Mouse (Mus musculus) kidney, adult 11 months (tissue): ENCODE measurements around the gene Fzr1.

Experiments used
- DNase-seq: peaks from one replicate; pipeline ENCODE4 v3.0.0; 2022

The Fzr1 gene

GRCm38 (mm10) chr10:81379809-81380378, 1.6 kb upstream of the Fzr1 start:
- no peak for DNase-seq

DNA sequence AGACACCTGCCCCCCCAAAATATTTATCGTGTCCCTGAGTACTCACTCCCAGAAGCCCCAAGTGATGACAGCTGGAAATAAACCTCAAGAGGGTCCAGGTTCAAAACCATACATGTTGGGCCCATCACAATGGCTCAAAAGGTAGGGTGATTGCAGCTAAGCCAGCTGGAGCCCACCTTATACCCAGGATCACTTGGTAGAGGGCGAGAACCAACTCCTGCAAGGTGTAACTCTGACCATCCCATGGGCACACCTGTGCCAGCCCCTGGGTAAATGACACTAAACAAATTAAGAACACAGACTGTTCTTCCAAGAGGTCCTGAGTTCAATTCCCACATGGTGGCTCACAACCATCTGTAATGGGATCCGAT, 852 bp upstream of the Fzr1 start:
- no peak for DNase-seq

DNA sequence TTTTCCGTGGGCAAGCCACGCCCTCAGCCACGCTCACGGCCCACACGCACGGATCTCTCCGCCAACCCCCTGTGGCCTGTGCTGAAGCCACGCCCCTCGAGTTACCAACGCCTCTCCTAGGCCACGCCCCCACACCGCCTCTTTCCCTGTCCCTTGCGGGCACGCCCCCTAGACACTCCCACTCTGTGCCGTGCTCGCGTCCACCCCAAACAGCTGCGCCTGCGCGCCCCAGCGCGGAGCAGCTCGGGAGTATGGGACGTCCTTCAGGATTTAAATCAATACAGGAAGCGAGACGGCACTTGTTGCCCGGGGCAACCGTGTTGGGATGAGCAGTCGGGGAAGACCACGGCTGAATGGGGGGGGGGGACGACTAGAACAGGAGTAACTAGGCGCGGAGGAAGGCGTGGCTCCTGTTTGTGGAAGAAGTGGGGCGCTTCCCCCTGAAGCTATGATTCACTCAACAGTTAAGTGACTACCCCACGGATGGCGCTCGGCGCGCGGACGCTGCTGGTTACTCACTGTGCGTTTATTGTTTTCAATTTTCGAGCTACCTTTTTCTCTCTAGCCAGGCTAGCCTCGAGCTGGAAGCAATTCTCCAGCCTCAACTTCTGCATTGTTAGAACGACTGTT, 352 bp upstream of the Fzr1 start:
- DNase-seq, result peak; percentile 100

GRCm38 (mm10) chr10:81377362-81377664, 1.0 kb downstream of the Fzr1 start:
- DNase-seq, result no peak

DNA sequence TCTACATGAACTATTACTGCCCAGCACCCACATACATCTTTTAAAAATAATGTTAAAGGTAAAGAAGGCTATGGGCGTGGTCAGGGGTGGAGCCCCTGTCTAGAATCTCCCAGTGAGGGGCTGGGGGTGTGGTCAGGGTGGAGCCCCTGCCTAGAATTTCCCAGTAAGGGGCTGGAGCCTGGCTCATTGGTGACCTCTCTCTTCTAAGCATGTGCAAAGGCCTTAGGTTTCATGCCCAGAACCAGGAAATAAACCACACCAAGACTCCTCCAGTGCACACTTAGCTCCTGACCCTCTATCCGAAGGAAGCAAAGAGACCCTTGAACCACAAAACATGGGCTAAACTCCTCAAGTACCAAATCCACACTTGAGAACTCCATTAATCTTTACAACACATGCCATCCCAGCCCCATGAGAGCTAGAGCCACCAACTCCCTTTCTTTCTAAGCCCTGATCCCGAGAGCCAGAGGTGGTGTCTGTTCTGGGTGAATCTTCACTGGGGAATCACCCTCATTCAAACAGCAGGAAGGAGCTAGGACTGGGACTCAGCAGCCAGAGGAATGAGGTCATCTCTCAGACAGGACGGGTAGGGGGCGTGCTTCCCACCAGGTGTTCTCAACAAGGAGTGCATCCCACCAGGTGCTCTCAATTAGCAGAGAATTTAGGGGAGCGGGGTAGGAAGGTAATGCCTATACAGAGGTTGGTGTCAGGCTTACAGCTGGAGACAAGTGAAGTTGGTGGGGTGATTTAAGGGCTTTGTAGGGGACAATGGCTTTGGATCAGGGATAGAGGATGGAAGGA, 1.6 kb downstream of the Fzr1 start:
- DNase-seq, result no peak

DNA sequence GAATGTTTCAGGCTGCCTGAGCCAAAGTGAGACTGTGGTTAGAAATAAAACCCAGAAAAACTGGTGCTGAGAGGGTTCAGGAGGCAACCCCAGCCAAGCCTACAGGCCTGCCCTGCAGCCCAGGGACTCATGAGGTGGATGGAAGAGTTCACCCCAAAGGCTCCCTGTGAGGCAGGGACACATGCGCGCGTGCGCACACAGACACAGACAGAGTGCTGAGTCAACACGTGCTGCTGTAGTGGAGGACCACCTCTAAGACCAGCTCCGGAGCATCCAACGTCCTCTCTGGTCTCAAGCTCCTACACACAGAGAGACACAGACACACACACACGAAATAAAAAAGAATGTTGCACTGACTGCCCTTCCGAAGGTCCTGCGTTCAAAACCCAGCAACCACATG, 3.0 kb downstream of the Fzr1 start:
- DNase-seq, result no peak

- no peak for DNase-seq
These were observed 11.2 kb downstream of the Fzr1 start for GRCm38 (mm10) chr10:81367207-81367495.

- DNase-seq, result no peak
These were observed 11.7 kb downstream of the Fzr1 start for GRCm38 (mm10) chr10:81366477-81367206.

DNA sequence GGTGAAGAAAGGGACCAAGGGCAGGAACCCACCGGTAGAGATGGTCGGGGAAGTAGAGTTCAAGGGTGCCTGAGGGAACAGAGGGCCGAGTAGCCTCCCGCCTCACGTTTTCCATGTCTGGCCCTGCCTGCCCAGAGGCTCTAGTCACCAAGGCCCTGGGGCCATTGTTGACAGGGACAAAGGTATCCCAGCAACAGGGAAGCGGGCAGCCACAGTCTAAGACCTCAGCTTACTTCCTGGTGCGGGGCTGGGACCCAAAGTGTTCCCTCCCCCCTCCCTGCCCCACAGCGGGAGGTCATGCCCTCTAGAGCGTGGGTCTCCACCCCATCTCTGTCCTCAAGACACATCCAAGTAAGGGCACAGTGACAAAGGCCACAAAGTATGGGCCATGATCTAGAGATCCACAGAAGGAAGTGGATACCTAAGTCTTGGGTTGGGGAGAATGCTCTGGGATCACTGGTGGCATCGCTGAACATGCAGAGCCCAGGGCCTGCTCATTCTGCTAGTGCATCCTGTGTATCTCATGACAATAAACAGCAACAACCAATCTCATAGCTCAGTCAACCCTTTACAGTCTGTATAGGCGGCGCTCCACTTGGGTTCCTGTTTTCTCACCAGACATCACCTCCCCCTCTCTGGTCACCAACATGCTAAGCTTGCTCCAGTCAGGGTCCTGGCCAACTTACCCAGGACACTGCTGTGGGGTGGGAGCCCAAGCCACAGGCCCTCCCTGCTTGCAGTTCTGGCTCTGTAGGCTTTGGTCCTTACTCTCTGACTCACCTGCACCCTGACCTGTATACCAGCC, 12.4 kb downstream of the Fzr1 start, which contains the start of gene 4930404N11Rik:
TSS of gene 4930404N11Rik (minus strand) at position 145 of the 805 bp plus-strand sequence.
- DNase-seq, result no peak

GRCm38 (mm10) chr10:81365073-81365472, 13.2 kb downstream of the Fzr1 start:
- no peak for DNase-seq

DNA sequence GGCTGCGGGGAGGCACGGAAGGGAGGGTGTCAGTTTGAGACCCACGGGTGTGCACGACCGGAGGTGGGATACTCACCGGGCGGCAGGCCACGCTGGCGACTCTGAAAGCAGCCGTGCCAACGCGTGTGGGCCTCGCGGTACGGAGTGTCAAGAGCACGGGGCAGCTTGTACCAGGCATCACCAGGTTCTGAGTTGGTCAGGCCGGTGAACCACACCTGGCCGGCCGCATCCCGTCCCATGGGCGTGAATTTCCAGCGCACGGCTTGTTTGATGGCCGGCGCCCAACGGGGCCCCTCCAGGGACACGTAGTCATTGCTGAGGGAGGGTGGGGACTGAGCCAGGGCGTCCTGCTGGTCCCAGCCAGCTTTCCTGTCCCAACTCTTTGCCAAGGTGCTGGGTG, 13.7 kb downstream of the Fzr1 start:
- no peak for DNase-seq

DNA sequence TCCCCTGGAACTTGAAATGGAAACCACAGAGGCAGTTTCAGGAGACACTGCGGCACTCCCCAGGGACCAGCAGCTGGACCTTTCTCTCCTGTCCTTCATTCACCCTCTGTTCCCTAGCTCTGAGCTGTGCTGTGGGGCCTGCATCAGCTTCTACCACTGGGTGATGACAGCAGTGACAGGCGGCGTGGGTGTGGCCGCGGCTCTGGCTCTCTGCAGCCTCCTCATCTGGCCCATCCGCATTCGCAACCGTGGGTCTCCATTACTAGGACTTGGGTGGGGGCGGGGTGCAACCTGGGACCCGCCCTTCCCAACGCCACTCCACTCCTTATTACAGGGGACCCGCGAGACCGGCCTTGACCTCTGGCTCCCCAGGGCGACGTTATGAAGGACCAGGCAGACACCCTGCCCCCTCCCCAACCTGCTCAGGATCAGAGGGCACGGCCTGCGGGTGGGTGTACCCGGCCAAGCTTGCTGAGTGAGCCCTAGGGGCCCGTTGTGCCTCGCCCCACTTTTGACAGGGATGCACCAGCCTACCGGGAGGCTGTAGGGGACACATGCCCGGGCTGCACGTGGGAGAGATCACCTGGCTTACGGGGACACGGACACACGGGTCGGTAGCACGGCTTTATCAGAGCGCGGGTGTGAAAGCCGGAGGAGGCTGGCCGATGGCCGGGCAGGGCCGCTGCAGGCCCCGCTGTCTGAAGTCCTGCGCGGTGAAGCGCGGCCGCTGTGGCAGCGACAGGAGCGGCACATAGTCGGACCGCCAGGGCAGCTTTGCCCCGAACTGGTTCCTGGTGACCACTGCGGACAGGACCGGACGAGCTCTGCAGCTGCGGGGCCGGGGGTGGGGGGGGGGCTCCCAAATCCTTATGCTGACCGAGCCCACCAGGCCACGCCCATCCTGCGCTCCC, 14.6 kb downstream of the Fzr1 start:
- DNase-seq, result no peak

DNA sequence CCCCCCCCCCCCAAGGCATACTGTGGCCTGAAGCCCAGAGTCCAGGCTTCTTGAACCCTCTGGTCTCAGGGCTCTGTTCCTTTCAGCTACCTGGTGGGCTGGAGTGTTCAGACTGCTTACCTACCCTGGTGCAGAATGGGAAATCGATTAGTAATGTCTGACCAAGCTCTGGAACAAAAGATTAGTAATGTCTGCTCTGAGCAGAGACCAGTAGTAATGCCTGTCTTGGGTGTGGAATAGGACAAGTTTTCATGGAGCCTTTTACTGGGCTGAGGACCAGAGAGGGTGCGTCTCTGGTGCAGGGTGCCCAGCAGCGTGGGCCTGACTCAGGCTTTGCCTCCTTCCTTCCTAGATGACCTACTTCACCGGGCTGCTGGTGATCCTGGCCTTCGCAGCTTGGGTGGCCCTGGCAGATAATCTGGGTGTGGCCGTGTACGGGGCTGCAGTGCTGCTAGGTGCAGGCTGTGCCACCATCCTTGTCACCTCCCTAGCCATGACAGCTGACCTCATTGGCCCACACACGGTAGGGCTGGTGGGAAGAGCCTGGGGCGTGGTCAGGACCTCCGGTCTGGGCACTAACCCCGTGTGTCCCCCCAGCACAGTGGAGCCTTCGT, 15.9 kb downstream of the Fzr1 start:
- no peak for DNase-seq

- no peak for DNase-seq
These were observed 17.6 kb downstream of the Fzr1 start for GRCm38 (mm10) chr10:81360721-81361120.

DNA sequence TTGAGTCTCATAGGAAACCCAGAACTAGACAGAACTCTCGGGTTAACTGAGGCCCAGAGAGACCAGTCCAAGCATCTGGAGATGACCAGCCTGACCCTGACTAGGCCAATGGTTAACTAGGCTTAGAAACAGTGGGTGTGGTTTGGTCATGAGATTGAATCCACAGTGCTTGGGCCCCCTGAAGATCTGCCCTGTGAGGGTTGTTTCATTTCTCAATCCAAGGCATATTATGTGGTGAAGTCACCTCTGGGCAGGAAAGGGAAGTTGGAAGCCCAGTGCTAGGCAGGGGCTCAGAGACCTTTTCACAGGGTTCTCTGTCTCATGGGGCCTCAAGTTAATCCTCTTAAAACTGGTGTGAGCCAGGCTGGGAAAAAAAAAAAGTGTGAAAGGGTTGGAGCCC, 19.5 kb downstream of the Fzr1 start:
- peak; percentile 67 for DNase-seq

DNA sequence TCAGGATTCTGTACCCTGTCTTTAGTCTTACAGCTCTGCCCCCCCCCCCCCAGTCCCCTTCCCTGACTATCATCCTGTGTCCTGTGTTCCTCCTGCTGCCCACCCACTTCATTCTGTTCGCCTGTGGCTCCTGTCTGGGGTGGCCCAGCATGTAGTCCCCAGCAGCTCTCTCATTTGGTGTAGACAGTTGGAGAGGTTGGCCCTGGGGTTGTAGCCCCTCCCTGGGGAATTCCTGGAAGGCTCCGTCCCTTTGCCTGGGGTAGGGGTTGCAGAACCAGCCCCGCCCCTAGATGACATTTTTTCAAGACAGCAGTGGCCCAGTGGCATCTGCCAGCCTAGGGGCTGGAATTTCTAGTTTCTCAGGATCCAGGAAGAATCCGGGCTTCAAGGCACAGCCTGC, 20.1 kb downstream of the Fzr1 start:
- DNase-seq, result no peak

DNA sequence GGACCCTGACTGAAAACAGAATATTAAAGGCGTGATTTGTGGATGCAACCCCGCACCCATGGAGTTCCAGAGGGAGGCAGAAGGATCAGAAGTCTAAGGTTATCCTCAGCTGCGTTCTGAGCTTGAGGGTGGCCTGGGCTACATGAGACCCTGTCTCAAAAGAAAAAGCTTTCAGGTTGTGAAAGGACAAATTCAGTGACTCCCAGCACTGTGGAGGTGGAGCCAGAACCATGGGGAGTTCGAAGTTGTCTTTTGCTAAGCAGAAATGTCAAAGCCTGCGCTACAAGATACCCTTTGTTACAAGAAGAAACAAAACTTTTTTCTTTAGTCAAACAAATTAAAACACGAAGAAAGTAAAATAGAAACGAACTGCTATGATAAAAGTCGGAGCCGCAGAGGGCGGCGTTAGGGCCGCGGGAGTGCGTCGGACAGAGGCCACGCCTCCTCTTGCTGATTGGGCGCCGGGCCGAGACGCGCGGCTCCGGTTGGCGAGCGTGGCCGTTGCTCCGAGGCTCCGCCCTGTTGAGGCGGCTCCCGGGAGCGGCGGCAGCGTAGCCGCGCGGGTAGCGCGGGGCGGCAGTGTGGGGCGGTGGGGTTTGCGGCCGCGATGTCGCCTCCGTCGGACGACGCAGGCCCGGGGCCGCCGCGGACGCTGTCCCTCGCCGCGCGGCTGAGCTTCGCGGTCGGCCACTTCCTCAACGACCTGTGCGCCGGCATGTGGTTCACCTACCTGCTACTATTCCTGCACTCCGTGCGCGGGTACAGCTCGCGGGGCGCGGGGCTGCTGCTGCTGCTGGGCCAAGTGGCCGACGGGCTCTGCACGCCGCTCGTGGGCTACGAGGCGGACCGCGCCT, 21.1 kb downstream of the Fzr1 start, which contains the start of gene Mfsd12:
TSS of gene Mfsd12 (plus strand) at position 501 of the 854 bp plus-strand sequence.
- peak; percentile 85 for DNase-seq

GRCm38 (mm10) chr10:81356352-81356990, 21.8 kb downstream of the Fzr1 start:
- DNase-seq, result peak; percentile 64

DNA sequence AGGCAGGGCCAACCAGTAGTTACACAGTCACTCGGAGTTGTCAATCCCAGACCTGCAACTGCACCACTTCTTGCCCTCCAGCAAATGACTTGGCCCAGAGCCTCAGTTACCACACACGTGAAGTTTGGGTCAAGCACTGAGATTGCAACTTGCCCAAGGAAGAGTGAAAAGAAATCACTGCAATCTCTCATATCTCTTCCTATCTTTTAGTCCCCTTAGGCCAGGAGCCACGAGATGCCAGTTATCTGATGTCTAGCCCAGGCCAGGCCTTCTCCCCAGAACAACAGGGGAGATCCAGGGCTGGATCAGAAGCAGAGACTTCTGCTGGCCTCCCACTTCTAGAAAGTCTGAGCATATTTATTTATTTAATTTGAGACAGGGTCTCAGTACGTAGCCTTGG, 22.8 kb downstream of the Fzr1 start:
- DNase-seq, result no peak
